Mouse (Mus musculus) left cerebral cortex, postnatal 14 days (tissue): ENCODE data around the gene Slc35f4. TPM values are rescaled to one million over a fixed set of nuclear protein-coding genes. Genes with fewer than 3 reads are reported as not detected.

Source experiments
- DNase-seq, 2 experiments: peaks; one replicate each; pipeline ENCODE4 v3.0.0; 2021 to 2022; ENCODE audit warnings: low spot score in 2 of 2, mixed read lengths in 1 of 2
- intact Hi-C: fragments of 180-260 bp; cut with DNase I; formaldehyde crosslinking; loops from one replicate; pipeline ENCODE4 v1.15.1; 2025
- total RNA-seq, 2 experiments: library from RNA; stranded (reverse); gene quantifications; 2 replicates each; pipeline ENCODE4 v1.2.3; 2021

Slc35f4 gene
- total RNA-seq, 2 experiments from 2014 or later, result 18.5 to 19.2 TPM

DNA sequence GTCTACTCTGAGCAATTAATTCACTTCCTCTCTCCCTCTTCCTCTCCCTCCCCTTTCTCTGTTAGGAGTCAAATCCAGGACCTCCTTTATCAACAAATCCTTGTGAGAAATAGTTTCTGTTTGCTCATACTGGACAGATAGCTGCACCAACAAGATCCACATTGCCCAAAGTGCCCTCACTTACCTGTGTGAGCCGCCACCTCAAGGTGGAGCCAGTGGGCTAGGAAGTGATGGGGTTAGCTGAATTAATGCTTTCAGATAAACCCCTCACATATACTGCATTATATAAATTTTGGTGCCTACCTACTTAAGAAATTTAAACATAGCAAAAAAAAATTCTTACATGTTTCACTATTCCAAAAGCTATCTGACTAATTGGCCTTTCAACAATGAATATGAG, 133.4 kb downstream of the Slc35f4 start:
- intact Hi-C loops, result no loop called here
- no peak for DNase-seq

- no peak for DNase-seq
- intact Hi-C loops, result no loop called here
Measured at GRCm38 (mm10) chr14:49362161-49362560, 163.7 kb downstream of the Slc35f4 start.

GRCm38 (mm10) chr14:49355561-49355960, 170.3 kb downstream of the Slc35f4 start:
- intact Hi-C loops, result no loop called here
- no peak for DNase-seq

- peak; percentile 34 to 36 for DNase-seq
- intact Hi-C loops, result loop anchor here (5.0 kb wide), 1 partner anchor 112 kb away; no protein-coding TSS in a partner anchor
Measured at GRCm38 (mm10) chr14:49348897-49349250, 177.0 kb downstream of the Slc35f4 start.

DNA sequence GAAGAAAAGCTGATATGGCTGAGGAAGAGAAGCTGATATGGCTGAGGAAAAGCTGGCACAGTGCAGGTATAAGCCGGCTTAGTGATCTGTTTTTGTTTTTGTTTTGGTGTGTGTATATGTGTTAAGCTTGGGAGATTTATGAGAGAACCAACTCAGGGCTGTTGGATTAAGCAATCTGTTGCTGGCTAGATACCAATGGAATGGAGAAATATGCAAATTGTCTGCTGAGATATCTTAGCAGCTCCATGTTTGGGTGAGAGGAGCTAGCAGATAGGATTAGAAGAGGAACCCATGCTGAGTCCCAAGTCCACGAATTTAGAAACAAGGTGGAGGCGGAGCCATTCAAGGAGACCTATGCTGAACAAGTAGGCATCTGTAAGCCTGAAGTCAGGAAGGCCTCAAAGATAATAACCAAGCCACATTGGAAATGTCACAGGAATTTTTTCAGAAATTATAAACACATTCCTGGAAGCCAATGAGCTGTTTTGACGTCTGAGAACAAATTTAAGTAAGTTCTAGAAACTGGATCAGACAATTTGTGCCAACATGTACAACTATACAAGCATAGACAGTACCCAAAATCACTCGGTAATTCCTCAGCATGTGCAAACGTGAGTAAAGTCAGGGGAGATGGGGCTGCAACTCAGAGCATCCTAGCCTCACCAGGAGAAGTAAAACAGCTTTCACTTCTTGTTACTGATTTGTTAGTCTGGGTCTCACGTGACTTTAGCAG, 177.5 kb downstream of the Slc35f4 start:
- peak; percentile 10 to 14 for DNase-seq
- intact Hi-C loops, result loop anchor here (5.0 kb wide), 1 partner anchor 111 kb away; no protein-coding TSS in a partner anchor

DNA sequence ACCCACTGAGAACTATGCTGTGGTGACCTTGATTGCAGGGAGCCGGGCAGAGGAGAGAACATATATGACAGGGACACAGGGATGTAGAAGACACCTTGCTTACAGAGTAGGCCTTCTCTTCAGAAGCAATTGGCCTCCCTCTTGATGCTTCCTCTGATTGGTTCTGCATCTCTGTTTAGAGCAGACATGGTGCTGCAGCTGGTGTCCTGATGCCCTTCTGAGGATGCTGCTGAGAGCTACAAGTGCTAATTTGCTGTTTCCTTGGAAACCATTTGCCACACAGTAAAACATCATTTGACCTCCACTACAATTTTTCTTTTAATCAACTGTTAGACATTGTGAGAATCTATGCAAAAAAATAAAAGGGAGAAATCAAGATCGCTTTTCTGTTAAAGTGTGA, 180.0 kb downstream of the Slc35f4 start:
- intact Hi-C loops, result loop anchor here (5.0 kb wide), 1 partner anchor 109 kb away; no protein-coding TSS in a partner anchor
- no peak for DNase-seq

- intact Hi-C loops, result loop anchor here (10.0 kb wide), 1 partner anchor 188 kb away; the partner anchor contains the start of gene Slc35f4
- no peak for DNase-seq
Measured at GRCm38 (mm10) chr14:49337011-49337410, 188.8 kb downstream of the Slc35f4 start.

- intact Hi-C loops, result loop anchor here (10.0 kb wide), 1 partner anchor 191 kb away; the partner anchor contains the start of gene Slc35f4
Measured at GRCm38 (mm10) chr14:49333841-49334240, 192.0 kb downstream of the Slc35f4 start.

GRCm38 (mm10) chr14:49316493-49316894, 209.4 kb downstream of the Slc35f4 start:
- intact Hi-C loops, result no loop called here
- DNase-seq, result no peak

More at GRCm38 (mm10) chr14:49333841-49334240, 192.0 kb downstream of the Slc35f4 start:
- DNase-seq, result no peak

DNA sequence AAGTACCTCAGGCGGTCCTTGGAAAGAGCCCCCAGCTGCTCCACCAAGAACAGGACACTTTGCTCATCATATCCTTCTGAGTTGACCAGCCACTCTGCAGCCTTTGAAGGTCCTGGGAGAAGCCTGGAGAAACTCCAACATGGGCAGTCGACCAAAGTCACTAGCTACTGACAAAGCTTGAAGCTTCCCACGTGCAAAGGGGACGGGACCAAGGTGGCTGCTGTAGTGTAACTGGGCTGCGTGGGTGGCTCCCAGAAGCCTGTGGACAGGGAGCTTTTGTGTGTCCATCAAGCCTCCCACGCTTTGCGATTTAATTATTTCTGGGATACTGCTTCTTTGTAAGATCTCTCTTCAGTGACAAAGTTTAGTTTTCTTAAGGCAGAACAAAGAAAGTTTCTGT, 211.9 kb downstream of the Slc35f4 start:
- intact Hi-C loops, result no loop called here
- peak in 1 of 2 experiments; percentile 29 for DNase-seq

- DNase-seq, result no peak
- intact Hi-C loops, result no loop called here
Measured at GRCm38 (mm10) chr14:49313376-49313775, 212.5 kb downstream of the Slc35f4 start.

DNA sequence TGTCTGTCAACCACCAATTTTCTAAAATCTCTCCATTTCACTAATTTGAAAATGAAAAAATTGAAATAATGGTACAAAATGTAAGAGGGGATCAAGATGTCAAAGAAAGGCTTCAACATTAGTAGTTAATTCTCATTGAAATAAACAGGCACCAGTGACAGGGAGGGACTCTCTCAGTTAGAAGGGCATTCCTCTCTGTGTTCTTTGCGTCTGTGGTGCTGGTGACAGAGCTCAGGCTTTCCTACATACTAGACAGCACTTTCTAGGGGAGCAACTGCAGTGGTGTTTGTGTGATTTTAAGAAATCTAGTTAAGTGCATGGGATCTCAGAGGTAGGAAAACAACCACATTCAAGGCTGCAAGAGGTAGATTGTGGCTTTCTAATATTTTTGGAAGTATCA, 214.3 kb downstream of the Slc35f4 start:
- DNase-seq, result no peak
- intact Hi-C loops, result no loop called here

DNA sequence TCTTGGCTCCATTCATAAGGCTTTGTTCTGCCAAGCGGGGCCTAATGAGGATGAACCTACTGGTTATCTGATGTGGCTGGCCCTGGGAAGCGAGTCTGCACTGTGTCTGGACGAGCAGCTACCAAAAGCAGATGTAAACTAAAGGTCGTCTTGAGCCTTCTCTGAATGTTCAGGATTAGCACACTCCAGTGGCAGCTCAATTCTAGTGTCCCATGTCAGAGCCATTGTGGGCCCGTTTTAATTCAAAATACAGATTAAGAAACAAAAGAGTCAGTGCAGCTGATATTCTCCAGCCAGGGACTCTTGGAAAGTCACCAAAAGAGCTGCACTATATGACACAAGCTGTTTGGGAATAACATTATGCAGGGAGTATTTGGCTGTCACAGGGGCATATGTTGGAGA, 214.8 kb downstream of the Slc35f4 start:
- intact Hi-C loops, result no loop called here
- DNase-seq, result no peak

GRCm38 (mm10) chr14:49309670-49310069, 216.2 kb downstream of the Slc35f4 start:
- no peak for DNase-seq
- intact Hi-C loops, result no loop called here

DNA sequence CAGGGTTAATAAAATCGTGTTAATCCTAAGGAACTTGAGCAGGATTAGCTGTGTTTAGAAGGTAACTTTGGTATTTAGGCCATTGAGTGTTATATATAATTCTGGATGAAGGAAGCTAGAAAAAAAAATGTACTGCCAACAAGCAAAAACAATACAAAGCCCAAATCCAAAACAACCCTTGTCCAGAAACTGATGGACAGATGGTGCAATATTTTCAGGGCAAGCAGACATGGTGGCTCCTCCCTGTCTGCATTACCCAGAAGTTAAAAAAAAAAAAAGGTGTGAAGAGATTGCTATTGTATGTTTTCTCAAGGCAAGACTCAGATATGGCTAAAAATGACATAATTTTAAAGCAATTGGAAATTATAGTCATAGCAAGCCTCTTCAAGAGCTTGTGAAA, 217.3 kb downstream of the Slc35f4 start:
- intact Hi-C loops, result no loop called here
- DNase-seq, result no peak

GRCm38 (mm10) chr14:49307842-49308241, 218.0 kb downstream of the Slc35f4 start:
- no peak for DNase-seq
- intact Hi-C loops, result no loop called here

GRCm38 (mm10) chr14:49305534-49306409, 220.1 kb downstream of the Slc35f4 start:
- no peak for DNase-seq
- intact Hi-C loops, result no loop called here

DNA sequence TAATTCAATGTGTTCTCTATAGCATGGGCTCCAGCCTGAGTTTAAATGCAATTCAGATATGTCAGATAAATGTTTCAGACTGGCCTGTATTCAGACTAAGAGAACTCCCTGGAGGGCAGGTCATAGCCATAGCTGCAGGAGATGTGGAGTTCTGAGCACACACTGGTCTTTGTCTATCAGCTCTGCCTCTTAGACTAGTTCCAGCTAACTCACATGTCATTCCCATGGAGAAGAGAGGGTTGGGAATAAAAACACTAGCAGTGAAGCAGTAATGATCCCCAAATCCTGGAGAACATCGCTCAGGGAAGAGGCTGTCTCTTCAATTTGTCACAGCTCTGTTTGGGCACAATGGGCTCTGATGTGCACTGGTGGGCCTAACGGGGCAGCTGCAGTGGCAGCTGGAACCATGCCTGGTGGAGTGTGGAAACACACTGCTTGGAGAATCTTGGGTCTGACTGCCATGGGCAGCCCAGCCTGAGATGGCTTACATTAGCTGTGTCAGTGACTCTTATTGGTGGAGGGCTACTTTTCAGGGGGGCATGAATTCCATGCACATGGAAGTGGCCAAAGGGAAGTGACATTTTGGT, 223.5 kb downstream of the Slc35f4 start:
- intact Hi-C loops, result no loop called here
- DNase-seq, result no peak

DNA sequence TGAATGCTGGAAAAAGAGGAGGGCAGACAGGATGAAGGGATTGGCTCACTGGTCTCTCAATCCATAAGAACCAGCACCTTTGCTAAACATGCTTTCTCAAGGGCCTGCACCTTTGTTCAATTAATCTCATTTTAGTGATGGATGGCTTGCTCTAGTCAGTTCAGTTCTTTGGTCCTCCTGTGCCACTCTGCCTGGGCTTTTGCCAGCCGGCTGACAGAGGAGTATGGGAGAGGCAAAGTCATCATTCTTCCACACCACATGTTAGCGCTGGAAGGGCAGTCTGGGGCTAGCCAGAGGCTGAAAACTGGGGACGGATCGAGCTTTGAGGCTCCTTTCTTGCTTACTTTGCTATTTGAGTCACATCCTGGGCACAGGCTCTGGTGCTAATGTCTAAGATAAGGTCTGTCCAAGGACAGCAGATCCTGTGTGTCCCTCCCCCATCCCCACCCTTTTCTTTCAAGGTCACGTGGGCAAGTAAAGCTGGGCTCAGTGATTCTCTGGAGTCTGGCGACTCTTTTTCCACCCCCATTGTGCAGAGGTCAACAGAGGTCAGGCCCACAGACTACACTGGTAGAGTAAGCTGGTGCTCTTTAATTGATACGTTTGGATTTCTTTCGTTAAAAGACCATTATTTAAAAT, 224.7 kb downstream of the Slc35f4 start:
- intact Hi-C loops, result no loop called here
- no peak for DNase-seq

- intact Hi-C loops, result no loop called here
- DNase-seq, result no peak
Measured at GRCm38 (mm10) chr14:49300326-49300725, 225.5 kb downstream of the Slc35f4 start.
